Mouse (Mus musculus): Measurements from ENCODE around the gene Tpst2. TPM values are rescaled to one million over a fixed set of nuclear protein-coding genes. Genes with fewer than 3 reads are reported as not detected.

Tpst2 gene
- polyA plus RNA-seq, 1 experiment: 39.6 TPM

GRCm38 (mm10) chr5:112294696-112295095 is 18.2 kb downstream of the Tpst2 start:
- Histone ChIP-seq H3K4me1 (ENCODE audit: control insufficient read depth, insufficient read depth, low read length) (peaks cover 15% of the 10 kb centered on the region), H3K27ac (ENCODE audit: insufficient read depth, low read length) (no peak overlapping the region), H3K4me3 (ENCODE audit: insufficient read depth, low read length) (no peak overlapping the region)
- TF ChIP-seq CTCF (IDR thresholded peaks at IDR 0.05; ENCODE audit: borderline replicate concordance, insufficient read depth, low read length): no peak
- no peak for TF ChIP-seq POLR2A (IDR thresholded peaks at IDR 0.05; ENCODE audit: low read depth, low read length)

- Histone ChIP-seq H3K27ac (ENCODE audit: insufficient read depth, low read length) (no peak overlapping the region), H3K4me3 (ENCODE audit: insufficient read depth, low read length) (no peak overlapping the region), H3K4me1 (ENCODE audit: control insufficient read depth, insufficient read depth, low read length) (peaks cover 15% of the 10 kb centered on the region)
- TF ChIP-seq CTCF (IDR thresholded peaks at IDR 0.05; ENCODE audit: borderline replicate concordance, insufficient read depth, low read length): no peak
- no peak for TF ChIP-seq POLR2A (IDR thresholded peaks at IDR 0.05; ENCODE audit: low read depth, low read length)
Measured at GRCm38 (mm10) chr5:112295162-112295561, 18.7 kb downstream of the Tpst2 start.

- TF ChIP-seq CTCF (IDR thresholded peaks at IDR 0.05; ENCODE audit: borderline replicate concordance, insufficient read depth, low read length): no peak
- TF ChIP-seq POLR2A (IDR thresholded peaks at IDR 0.05; ENCODE audit: low read depth, low read length): no peak
- peaks cover 15% of the 10 kb centered on the region for H3K4me1 ChIP-seq (ENCODE audit: control insufficient read depth, insufficient read depth, low read length)
- H3K27ac ChIP-seq (ENCODE audit: insufficient read depth, low read length): no peak overlapping the region
- no peak overlapping the region for H3K4me3 ChIP-seq (ENCODE audit: insufficient read depth, low read length)
Measured at GRCm38 (mm10) chr5:112295564-112295963, 19.1 kb downstream of the Tpst2 start.

GRCm38 (mm10) chr5:112296404-112297181 is 20.1 kb downstream of the Tpst2 start:
- TF ChIP-seq CTCF (IDR thresholded peaks at IDR 0.05; ENCODE audit: borderline replicate concordance, insufficient read depth, low read length) (no peak), POLR2A (IDR thresholded peaks at IDR 0.05; ENCODE audit: low read depth, low read length) (no peak)
- no peak overlapping the region for H3K4me3 ChIP-seq (ENCODE audit: insufficient read depth, low read length)
- no peak overlapping the region for H3K27ac ChIP-seq (ENCODE audit: insufficient read depth, low read length)
- peaks cover 15% of the 10 kb centered on the region for H3K4me1 ChIP-seq (ENCODE audit: control insufficient read depth, insufficient read depth, low read length)

- H3K27ac ChIP-seq (ENCODE audit: insufficient read depth, low read length): no peak overlapping the region
- peaks cover 15% of the 10 kb centered on the region for H3K4me1 ChIP-seq (ENCODE audit: control insufficient read depth, insufficient read depth, low read length)
- no peak overlapping the region for H3K4me3 ChIP-seq (ENCODE audit: insufficient read depth, low read length)
- TF ChIP-seq POLR2A (IDR thresholded peaks at IDR 0.05; ENCODE audit: low read depth, low read length): no peak
Measured at GRCm38 (mm10) chr5:112297257-112297656, 20.8 kb downstream of the Tpst2 start.

GRCm38 (mm10) chr5:112298226-112298988 is 21.9 kb downstream of the Tpst2 start:
- no peak overlapping the region for H3K4me3 ChIP-seq (ENCODE audit: insufficient read depth, low read length)
- TF ChIP-seq POLR2A (IDR thresholded peaks at IDR 0.05; ENCODE audit: low read depth, low read length): no peak
- TF ChIP-seq CTCF (IDR thresholded peaks at IDR 0.05; ENCODE audit: borderline replicate concordance, insufficient read depth, low read length): no peak
- H3K27ac ChIP-seq (ENCODE audit: insufficient read depth, low read length): no peak overlapping the region
- peaks cover 15% of the 10 kb centered on the region for H3K4me1 ChIP-seq (ENCODE audit: control insufficient read depth, insufficient read depth, low read length)

GRCm38 (mm10) chr5:112299399-112299798 is 22.9 kb downstream of the Tpst2 start:
- Histone ChIP-seq H3K4me1 (ENCODE audit: control insufficient read depth, insufficient read depth, low read length) (peaks cover 15% of the 10 kb centered on the region), H3K4me3 (ENCODE audit: insufficient read depth, low read length) (no peak overlapping the region), H3K27ac (ENCODE audit: insufficient read depth, low read length) (no peak overlapping the region)
- TF ChIP-seq CTCF (IDR thresholded peaks at IDR 0.05; ENCODE audit: borderline replicate concordance, insufficient read depth, low read length) (no peak), POLR2A (IDR thresholded peaks at IDR 0.05; ENCODE audit: low read depth, low read length) (no peak)

GRCm38 (mm10) chr5:112300112-112300511 is 23.6 kb downstream of the Tpst2 start:
- H3K4me3 ChIP-seq (ENCODE audit: insufficient read depth, low read length): no peak overlapping the region
- H3K4me1 ChIP-seq (ENCODE audit: control insufficient read depth, insufficient read depth, low read length): peaks cover 12% of the 10 kb centered on the region
- TF ChIP-seq CTCF (IDR thresholded peaks at IDR 0.05; ENCODE audit: borderline replicate concordance, insufficient read depth, low read length): no peak
- no peak for TF ChIP-seq POLR2A (IDR thresholded peaks at IDR 0.05; ENCODE audit: low read depth, low read length)
- no peak overlapping the region for H3K27ac ChIP-seq (ENCODE audit: insufficient read depth, low read length)

- no peak overlapping the region for H3K27ac ChIP-seq (ENCODE audit: insufficient read depth, low read length)
- peaks cover 6% of the 10 kb centered on the region for H3K4me1 ChIP-seq (ENCODE audit: control insufficient read depth, insufficient read depth, low read length)
- H3K4me3 ChIP-seq (ENCODE audit: insufficient read depth, low read length): no peak overlapping the region
- no peak for TF ChIP-seq POLR2A (IDR thresholded peaks at IDR 0.05; ENCODE audit: low read depth, low read length)
- TF ChIP-seq CTCF (IDR thresholded peaks at IDR 0.05; ENCODE audit: borderline replicate concordance, insufficient read depth, low read length): no peak
Measured at GRCm38 (mm10) chr5:112300721-112301308, 24.3 kb downstream of the Tpst2 start.

GRCm38 (mm10) chr5:112301694-112302093 is 25.2 kb downstream of the Tpst2 start:
- no peak for TF ChIP-seq POLR2A (IDR thresholded peaks at IDR 0.05; ENCODE audit: low read depth, low read length)
- no peak for TF ChIP-seq CTCF (IDR thresholded peaks at IDR 0.05; ENCODE audit: borderline replicate concordance, insufficient read depth, low read length)
- Histone ChIP-seq H3K27ac (ENCODE audit: insufficient read depth, low read length) (no peak overlapping the region), H3K4me3 (ENCODE audit: insufficient read depth, low read length) (no peak overlapping the region), H3K4me1 (ENCODE audit: control insufficient read depth, insufficient read depth, low read length) (peaks cover 5% of the 10 kb centered on the region)

Data from embryonic fibroblast, embryonic 13.5 days (primary cell).